Mouse (Mus musculus) olfactory bulb, adult 2 months (tissue): ENCODE data around the gene Cux2. TPM values are rescaled to one million over a fixed set of nuclear protein-coding genes. Genes with fewer than 3 reads are reported as not detected.

Source experiments
- H3K27ac ChIP-seq: fragments of 200-500 bp; 2 replicates; pipeline ENCODE4 v1.5.1; 2012; ENCODE audit warnings: low read depth, low read length; ENCODE audit not compliant: insufficient read depth
- H3K4me1 ChIP-seq: fragments of 200-500 bp; 2 replicates; pipeline ENCODE4 v1.6.1; 2012; ENCODE audit warnings: low read length; ENCODE audit not compliant: control insufficient read depth, insufficient read depth
- H3K4me3 ChIP-seq: fragments of 200-500 bp; 2 replicates; pipeline ENCODE4 v1.5.1; 2012; ENCODE audit warnings: mild to moderate bottlenecking, low read depth, low read length, moderate library complexity; ENCODE audit not compliant: insufficient read depth
- CTCF ChIP-seq: fragments of 200-500 bp; IDR thresholded peaks from 2 replicates; pipeline ENCODE4 v1.5.1; 2012; ENCODE audit warnings: low read depth, mild to moderate bottlenecking, low read length, moderate library complexity; ENCODE audit not compliant: insufficient read depth
- POLR2A ChIP-seq: fragments of 200-500 bp; IDR thresholded peaks from 2 replicates; pipeline ENCODE4 v1.6.1; 2012; ENCODE audit warnings: mild to moderate bottlenecking, low read depth, low read length, moderate library complexity; ENCODE audit not compliant: insufficient read depth
- WGBS: fragments of 180-500 bp; shearing (Covaris S2); methylation state at CpG from one replicate; pipeline ENCODE4 v1.1.7; 2018; 5-methylcytosine and 5-hydroxymethylcytosine counted together
- polyA plus RNA-seq: library from polyadenylated mRNA; stranded (reverse); fragments of >200 nt; gene quantifications from 2 replicates; pipeline ENCODE4 v1.2.4, GENCODE M21; 2012; ENCODE audit warnings: low replicate concordance; ENCODE audit not compliant: missing spikeins, insufficient read depth, insufficient read length

Cux2 gene
- polyA plus RNA-seq, 1 experiment, result not detected

DNA sequence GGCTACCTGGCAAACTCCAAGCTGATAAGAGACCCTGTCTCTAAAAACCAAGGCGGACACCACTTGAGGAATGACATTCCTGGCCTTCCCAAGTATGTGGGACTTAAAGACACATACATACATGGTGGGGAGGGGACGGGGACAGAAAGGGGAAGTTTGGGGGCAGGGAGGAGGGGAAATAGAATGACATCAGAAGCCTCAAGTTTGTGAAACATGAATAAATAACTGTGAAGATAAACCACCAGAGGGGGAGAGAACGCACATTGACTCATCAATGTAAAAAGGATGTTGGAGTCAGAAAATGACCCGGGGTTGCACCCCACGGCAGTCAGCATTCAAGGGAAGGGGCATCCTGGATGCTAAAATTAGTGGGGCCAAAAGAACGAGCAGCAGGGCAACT lies 53.2 kb downstream of the Cux2 start:
- TF ChIP-seq CTCF, result no peak
- no peak for TF ChIP-seq POLR2A
- WGBS, result 77% methylated on average over 6 of the region's 6 CpGs
- H3K4me1 ChIP-seq, result peaks cover 22% of the 10 kb centered on the region
- H3K27ac ChIP-seq, result no peak overlapping the region
- H3K4me3 ChIP-seq, result no peak overlapping the region

DNA sequence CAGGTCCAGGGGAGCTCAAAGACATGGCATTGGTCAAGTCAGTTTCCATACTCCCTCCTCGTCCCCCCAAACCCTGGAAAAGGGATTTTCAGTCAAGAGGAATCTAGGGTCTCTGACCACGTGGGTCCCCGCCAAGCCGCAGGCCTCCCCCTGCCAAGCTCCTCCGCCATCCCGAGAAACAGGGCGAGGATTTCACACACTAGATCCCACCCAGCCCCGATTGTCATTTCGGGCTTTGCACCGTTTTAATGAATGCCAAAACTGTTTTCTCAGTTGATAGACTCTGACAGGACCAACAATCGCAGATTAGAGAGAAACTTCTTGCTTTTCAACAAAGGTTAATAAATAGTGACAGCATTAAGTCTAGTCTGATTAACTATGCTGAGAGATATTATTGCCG lies 55.1 kb downstream of the Cux2 start:
- no peak for TF ChIP-seq POLR2A
- no peak for TF ChIP-seq CTCF
- Histone ChIP-seq H3K4me1 (peaks cover 5% of the 10 kb centered on the region), H3K27ac (no peak overlapping the region), H3K4me3 (no peak overlapping the region)
- 67% methylated on average over 12 of the region's 12 CpGs for WGBS

DNA sequence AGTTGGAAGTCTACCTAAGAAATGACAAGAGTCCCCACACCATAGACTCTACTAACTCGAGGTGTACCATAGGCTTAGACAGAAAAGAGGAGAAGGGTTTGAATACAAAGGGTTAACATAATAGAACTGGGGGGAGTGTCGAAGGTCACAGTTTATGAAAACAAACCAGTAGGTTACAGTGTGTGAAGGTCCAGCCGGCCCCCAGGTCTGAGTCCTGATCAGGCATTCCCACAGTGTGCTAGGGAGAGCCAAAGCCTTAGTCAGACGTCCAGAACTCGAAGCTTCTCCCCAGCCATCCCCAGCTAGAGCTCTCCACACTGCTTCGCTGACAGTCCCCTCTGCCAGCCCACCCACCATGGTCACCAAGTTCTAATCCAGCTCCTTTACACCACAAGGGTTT lies 58.0 kb downstream of the Cux2 start:
- Histone ChIP-seq H3K4me3 (no peak overlapping the region), H3K4me1 (no peaks in the 10 kb centered on the region), H3K27ac (no peak overlapping the region)
- no peak for TF ChIP-seq POLR2A
- TF ChIP-seq CTCF, result no peak
- WGBS, result 76% methylated on average over 6 of the region's 6 CpGs

DNA sequence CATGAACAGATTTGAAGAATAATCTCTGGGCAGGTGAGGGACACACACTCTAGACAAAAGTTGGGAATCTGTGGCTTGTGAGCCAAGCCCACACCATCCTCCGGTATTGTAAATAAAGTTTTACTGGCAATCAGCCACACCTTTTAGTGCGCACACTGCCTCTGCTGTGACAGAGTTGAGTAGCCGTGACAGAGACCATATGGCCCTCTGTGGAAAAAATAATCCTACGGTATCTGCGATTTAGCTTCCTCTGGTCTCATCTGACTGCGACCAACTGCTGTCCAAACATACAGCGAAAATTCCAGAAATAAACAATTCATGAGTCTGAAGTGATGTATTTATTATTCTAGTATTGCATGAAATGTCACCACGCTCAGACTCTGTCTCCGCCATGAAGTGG lies 64.0 kb downstream of the Cux2 start:
- H3K4me1 ChIP-seq, result peaks cover 6% of the 10 kb centered on the region; the same call in 1 of the 2 replicates
- no peak overlapping the region for H3K4me3 ChIP-seq
- H3K27ac ChIP-seq, result no peak overlapping the region
- 91% methylated on average over 9 of the region's 9 CpGs for WGBS
- TF ChIP-seq CTCF (no peak), POLR2A (no peak)

DNA sequence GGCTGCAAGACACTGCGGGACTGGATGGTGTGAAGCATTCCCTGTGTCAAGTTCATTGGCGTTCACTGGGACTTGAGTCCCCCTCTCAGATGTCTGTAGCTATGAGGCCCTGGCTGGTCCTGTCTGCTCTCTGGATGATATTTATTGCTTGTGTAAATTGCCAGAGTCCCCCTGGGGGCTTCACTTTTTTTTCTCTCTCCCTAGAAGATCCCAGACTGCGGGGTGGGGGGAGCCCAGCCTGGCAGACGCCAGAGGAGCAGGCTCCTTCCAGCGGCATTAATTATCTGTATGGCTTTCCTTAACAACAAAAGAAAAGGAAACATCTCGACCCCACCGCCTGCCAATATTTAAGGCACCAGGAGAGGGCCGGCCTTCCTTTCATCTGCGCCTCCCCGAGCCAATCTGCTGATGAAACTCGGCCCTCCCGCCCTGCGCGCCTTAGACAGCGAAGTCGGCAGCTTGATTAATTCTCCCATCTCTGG lies 68.2 kb downstream of the Cux2 start:
- TF ChIP-seq POLR2A (no peak), CTCF (no peak)
- no peak overlapping the region for H3K27ac ChIP-seq
- 30% methylated on average over 16 of the region's 16 CpGs for WGBS
- peaks cover 6% of the 10 kb centered on the region; the same call in 1 of the 2 replicates for H3K4me1 ChIP-seq
- H3K4me3 ChIP-seq, result no peak overlapping the region

DNA sequence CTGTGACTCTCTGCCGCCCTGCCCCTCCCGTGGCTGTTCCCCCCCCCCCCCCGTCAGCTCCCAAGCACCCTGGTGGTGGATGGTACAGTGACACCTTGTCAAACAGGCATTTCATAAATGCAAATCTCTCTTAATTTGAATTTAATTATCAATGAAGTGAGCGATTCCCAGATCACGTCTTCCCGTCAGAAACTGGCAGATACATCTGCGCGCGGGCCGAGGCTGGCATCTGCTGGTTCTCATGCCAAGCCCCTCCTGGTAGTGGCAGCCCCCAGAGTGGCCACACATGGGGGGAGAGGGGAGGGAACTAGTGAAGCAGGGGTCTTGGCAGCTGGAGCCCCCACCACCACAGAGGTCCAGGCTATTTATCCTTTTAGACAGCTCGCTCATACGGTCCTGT lies 73.6 kb downstream of the Cux2 start:
- Histone ChIP-seq H3K4me3 (no peak overlapping the region), H3K4me1 (peaks cover 6% of the 10 kb centered on the region), H3K27ac (no peak overlapping the region)
- TF ChIP-seq CTCF (no peak), POLR2A (no peak)
- whole genome bisulfite sequencing, result 70% methylated on average over 12 of the region's 12 CpGs

DNA sequence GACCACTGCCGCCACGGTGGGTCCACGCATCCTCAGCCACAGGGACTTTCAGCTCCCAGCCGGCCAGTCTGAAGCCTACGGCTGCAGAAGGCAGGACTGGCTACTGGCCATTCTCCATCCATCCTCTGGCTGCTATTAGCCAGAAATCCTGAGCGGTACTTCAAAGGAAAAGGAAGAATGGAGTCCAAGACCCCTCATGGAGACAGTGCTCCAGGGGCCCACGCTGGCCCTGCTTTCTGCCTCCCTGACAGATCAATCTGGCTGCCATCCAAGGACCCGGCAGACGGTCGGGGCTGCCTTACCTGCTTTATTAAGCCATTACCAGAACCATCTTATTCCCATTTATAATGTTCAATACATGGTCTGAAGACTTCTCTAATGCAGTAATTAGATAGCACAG lies 76.4 kb downstream of the Cux2 start:
- WGBS, result 63% methylated on average over 10 of the region's 10 CpGs
- no peak overlapping the region for H3K27ac ChIP-seq
- peaks cover 7% of the 10 kb centered on the region for H3K4me1 ChIP-seq
- no peak overlapping the region for H3K4me3 ChIP-seq
- TF ChIP-seq POLR2A (no peak), CTCF (no peak)

DNA sequence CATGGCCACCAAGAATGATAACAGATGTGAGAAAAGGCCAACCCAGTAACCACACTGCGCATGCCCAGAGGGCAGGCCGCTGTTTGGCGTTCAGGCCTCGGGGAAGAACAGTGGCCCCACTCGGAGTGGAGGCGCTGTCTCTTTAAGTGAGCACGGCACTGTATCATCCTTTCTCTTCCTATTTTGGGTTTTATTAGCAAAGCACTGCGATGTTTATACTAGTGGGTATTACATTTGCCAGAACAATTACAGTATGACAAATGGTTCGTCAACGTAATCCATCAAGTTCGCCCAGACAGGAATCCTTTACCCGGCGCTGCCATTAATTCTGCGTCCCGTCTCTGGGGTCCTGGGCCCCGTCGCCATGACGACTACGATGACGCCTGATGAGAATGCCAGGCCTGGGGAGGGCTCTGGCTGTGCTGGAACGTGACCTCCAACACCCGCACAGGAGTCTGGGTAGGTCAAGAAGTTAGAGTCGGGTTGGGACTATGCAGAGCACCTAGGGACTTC lies 77.2 kb downstream of the Cux2 start:
- Histone ChIP-seq H3K4me3 (no peak overlapping the region), H3K4me1 (peaks cover 9% of the 10 kb centered on the region), H3K27ac (no peak overlapping the region)
- TF ChIP-seq CTCF (no peak), POLR2A (no peak)
- 68% methylated on average over 23 of the region's 23 CpGs for WGBS

DNA sequence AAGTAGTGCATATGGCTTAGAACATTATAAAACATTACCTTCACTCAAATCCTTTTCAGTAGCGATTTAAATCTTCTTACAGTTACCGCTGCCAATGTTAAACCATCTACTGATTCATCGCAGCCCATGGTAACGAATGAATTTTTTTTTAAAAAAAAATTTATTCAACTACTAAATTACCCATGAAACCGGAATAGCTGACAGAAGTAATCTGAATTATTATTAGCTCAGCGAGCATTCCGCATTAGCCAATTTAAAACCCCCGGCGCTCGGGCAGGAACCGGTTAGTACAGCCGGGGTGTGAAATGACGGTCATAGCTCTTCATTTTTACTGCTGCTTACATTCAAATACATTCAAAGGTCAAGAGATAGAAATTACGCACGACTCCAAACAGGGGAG lies 80.9 kb downstream of the Cux2 start:
- Histone ChIP-seq H3K27ac (no peak overlapping the region), H3K4me1 (peaks cover 9% of the 10 kb centered on the region), H3K4me3 (no peak overlapping the region)
- TF ChIP-seq POLR2A (no peak), CTCF (no peak)
- 70% methylated on average over 15 of the region's 15 CpGs for WGBS

DNA sequence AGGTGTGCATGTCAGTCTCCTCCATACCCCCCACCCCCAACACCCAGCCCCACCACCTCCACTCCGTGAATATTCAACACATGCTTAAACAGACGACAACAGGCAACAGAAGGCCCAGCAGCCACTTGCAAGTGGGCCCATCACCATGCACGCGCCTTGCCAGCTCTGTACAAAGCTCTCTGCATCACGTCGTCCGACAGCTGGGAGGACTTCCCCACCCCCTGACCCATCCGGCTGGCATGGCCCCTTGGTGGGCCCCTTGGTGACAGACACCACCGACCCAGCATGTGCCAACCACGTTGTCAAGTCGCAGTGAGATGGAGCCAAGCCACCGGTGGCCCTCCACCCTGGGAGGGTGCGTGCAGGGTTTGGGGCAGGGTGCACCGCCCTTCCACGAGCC lies 81.5 kb downstream of the Cux2 start:
- TF ChIP-seq POLR2A (no peak), CTCF (no peak)
- Histone ChIP-seq H3K27ac (no peak overlapping the region), H3K4me3 (no peak overlapping the region), H3K4me1 (peaks cover 9% of the 10 kb centered on the region)
- 53% methylated on average over 15 of the region's 15 CpGs for WGBS
